In genomic region chr1:156781076-156781741, GRCm38 (mm10) we compare ENCODE assay signal across 8 mouse cellular contexts. TPM values are rescaled to one million over a fixed set of nuclear protein-coding genes. Genes with fewer than 3 reads are reported as not detected.
A peak's percentile ranks its signal among the peaks of the same experiment; 100 is the strongest.
DNase-seq lines count a peak whose midpoint lies in the region; ATAC-seq and TF ChIP-seq lines count a peak whose summit lies in the region.

No protein-coding gene starts in this region.

- peak overlapping the region; percentile 28; the same call in 1 of the 2 replicates for H3K27ac ChIP-seq in forebrain, embryonic 14.5 days (ENCODE audit: low read depth, low read length)
- peak overlapping the region; percentile 87 for H3K27ac ChIP-seq in lung, embryonic 14.5 days (ENCODE audit: low read depth)

- no peaks in the 10 kb centered on the region for H3K36me3 ChIP-seq in forebrain, embryonic 14.5 days (ENCODE audit: control insufficient read depth, insufficient read depth, low read length)
- no peaks in the 10 kb centered on the region for H3K36me3 ChIP-seq in lung, embryonic 14.5 days (ENCODE audit: insufficient read depth)

- H3K27me3 ChIP-seq in forebrain, embryonic 14.5 days (replicated peaks; ENCODE audit: control insufficient read depth, insufficient read depth, low read length): no peaks in the 10 kb centered on the region
- H3K27me3 ChIP-seq in lung, embryonic 14.5 days (ENCODE audit: insufficient read depth, low read length): no peaks in the 10 kb centered on the region

- no peak overlapping the region for H3K4me2 ChIP-seq in forebrain, embryonic 14.5 days (ENCODE audit: low read length)
- 0 out of 2 replicates have a peak overlapping the region, but pooled peaks have one; percentile 5 for H3K4me2 ChIP-seq in lung, embryonic 14.5 days

- ATAC-seq in forebrain, embryonic 14.5 days: peak; percentile 59
- ATAC-seq in lung, embryonic 14.5 days (ENCODE audit: insufficient read depth): peak; percentile 73
- ATAC-seq in activated CD4-positive, CD25-positive, alpha-beta regulatory T cell, adult 4 months: no peak
- no peak for ATAC-seq in erythroid progenitor cell, adult 5-6 weeks (replicated peaks; ENCODE audit: low FRiP score, poor library complexity, severe bottlenecking)

- no peaks in the 10 kb centered on the region for H3K9me3 ChIP-seq in forebrain, embryonic 14.5 days (replicated peaks; ENCODE audit: control insufficient read depth, low read length)
- H3K9me3 ChIP-seq in lung, embryonic 14.5 days (ENCODE audit: low read depth, low read length): no peaks in the 10 kb centered on the region

- intact Hi-C loops in heart, postnatal 14 days (cut with DNase I): no loop called here

- 40% methylated on average over 12 of the region's 12 CpGs for WGBS in lung, adult 2 months
- 15% methylated on average over 12 of the region's 12 CpGs for WGBS in forebrain, embryonic 14.5 days
- 14% methylated on average over 12 of the region's 12 CpGs for WGBS in lung, embryonic 14.5 days

- no peak for TF ChIP-seq POLR2A in lung, adult 2 months (IDR thresholded peaks at IDR 0.05; ENCODE audit: borderline replicate concordance, extremely low read depth, low read depth, low read length)

- H3K4me3 ChIP-seq in lung, adult 2 months (replicated peaks; ENCODE audit: extremely low read depth, low read depth, low read length): no peak overlapping the region
- H3K4me3 ChIP-seq in forebrain, embryonic 14.5 days (ENCODE audit: low read depth, low read length): no peak overlapping the region
- no peak overlapping the region for H3K4me3 ChIP-seq in lung, embryonic 14.5 days (ENCODE audit: low read depth, low read length)

- peak; percentile 23 to 30 for DNase-seq in lung, adult 18-20 months
- no peak for DNase-seq in lung, adult 2 months
- DNase-seq in forebrain, embryonic 14.5 days (ENCODE audit: low spot score): peak; percentile 78
- DNase-seq in heart, postnatal 14 days: peak; percentile 74 to 78
- DNase-seq in lung, embryonic 14.5 days: peak; percentile 78
- DNase-seq in retina, postnatal 1 day: peak; percentile 71

- no peak for TF ChIP-seq CTCF in lung, adult 2 months (IDR thresholded peaks at IDR 0.05; ENCODE audit: insufficient read depth, low read length)
- no peak for TF ChIP-seq CTCF in lung, embryonic 14.5 days (IDR thresholded peaks at IDR 0.05; ENCODE audit: low read depth)

- no peak overlapping the region for H3K9ac ChIP-seq in forebrain, embryonic 14.5 days (ENCODE audit: low read length)
- peak overlapping the region; percentile 26; the same call in 1 of the 2 replicates for H3K9ac ChIP-seq in lung, embryonic 14.5 days

- no peaks in the 10 kb centered on the region for H3K4me1 ChIP-seq in lung, adult 2 months (ENCODE audit: control insufficient read depth, insufficient read depth, low read length)
- peaks cover 33% of the 10 kb centered on the region for H3K4me1 ChIP-seq in forebrain, embryonic 14.5 days (ENCODE audit: control insufficient read depth, insufficient read depth, low read length)
- peaks cover 8% of the 10 kb centered on the region for H3K4me1 ChIP-seq in lung, embryonic 14.5 days (ENCODE audit: insufficient read depth)

RNA-seq across cellular contexts. Expression of gene Angptl1, which starts 57.2 kb away (rescaled TPM):
- polyA plus RNA-seq in lung, adult 2 months (2012; rRNA removed): 0.09 and 0.96 TPM in 2 replicates
- 0.57 and 1.1 TPM in 2 replicates for polyA plus RNA-seq in forebrain, embryonic 14.5 days (2014; fragmentation: Nextera tagmentation; extraction: Ambion mirVana)
- total RNA-seq in heart, postnatal 14 days (2021): 1 to 10 TPM; 2.3 to 3.1 TPM
- 1.2 and 1.8 TPM in 2 replicates for polyA plus RNA-seq in lung, embryonic 14.5 days (2014; fragmentation: Nextera tagmentation; extraction: Ambion mirVana)
- under 1 TPM; 0.74 to 0.83 TPM for polyA plus RNA-seq in activated CD4-positive, CD25-positive, alpha-beta regulatory T cell, adult 4 months (2017; shearing (Covaris generic))
- not detected in 2 replicates for total RNA-seq in erythroid progenitor cell, adult 5-6 weeks (2015; ENCODE audit: low replicate concordance)
- total RNA-seq in erythroid progenitor cell, adult 5-6 weeks (2017; ENCODE audit: low replicate concordance): 0.51 and 0.53 TPM in 2 replicates

Comparison
In these comparisons a context has a peak if more than half of its experiments do, and no peak if none do; other contexts are left out.
1. ATAC-seq: peak in forebrain, embryonic 14.5 days (single experiment) and lung, embryonic 14.5 days (single experiment); none in activated CD4-positive, CD25-positive, alpha-beta regulatory T cell, adult 4 months (single experiment) and erythroid progenitor cell, adult 5-6 weeks (single experiment).